Mouse (Mus musculus): Measurements from ENCODE around the gene Inpp5e.

The Inpp5e gene

DNA sequence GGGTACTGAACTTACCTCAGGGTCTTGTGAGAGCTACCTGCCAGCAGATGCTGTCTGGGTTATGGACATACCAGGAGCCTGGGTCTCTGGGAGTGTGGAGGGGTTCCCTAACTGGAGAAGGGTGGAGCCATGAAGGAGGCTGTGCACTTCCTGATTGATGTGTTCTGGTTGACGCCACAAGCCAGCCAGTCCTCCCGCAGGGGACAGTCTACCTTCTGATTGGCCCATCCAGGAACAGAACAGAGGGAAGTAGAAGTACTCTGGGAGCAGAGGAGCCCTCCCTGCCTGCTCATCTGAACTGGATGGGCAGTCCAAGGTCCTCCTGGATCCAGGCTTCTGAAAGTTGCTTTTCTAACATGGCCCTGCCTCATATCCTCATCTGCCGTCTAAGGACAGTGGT, 48.2 kb downstream of the Inpp5e start, which contains the start of gene Card9:
Card9 (minus strand) TSS at position 147 of the 400 bp plus-strand sequence.
- no peak for DNase-seq

- DNase-seq = no peak
Observed at GRCm38 (mm10) chr2:26359983-26360382, 49.0 kb downstream of the Inpp5e start.

- no peak for DNase-seq
Observed at GRCm38 (mm10) chr2:26358667-26359320, 50.2 kb downstream of the Inpp5e start.

DNA sequence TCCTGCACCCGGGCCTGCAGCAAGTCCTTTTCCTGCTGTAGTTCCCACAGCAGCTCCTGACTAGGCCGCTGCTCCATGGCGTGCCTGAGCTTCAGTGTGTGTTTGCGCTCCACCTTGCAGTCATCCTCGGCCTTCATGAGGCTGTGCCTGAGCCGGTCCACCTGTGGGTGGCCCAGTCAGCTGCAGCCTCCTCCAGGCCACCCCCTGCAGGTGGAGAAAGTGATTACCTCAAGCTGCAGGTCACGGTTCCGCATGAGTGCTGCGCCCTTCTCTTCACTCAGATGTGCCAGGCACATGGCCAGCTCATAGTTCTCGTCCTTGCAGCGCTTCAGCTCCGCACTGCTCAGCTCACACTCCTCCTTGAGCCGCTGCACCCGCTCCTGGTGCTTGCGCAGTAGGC, 51.5 kb downstream of the Inpp5e start:
- DNase-seq = peak; percentile 73 to 85

GRCm38 (mm10) chr2:26356678-26357077, 52.3 kb downstream of the Inpp5e start:
- no peak for DNase-seq

GRCm38 (mm10) chr2:26356231-26356630, 52.8 kb downstream of the Inpp5e start:
- no peak for DNase-seq

- DNase-seq = no peak
Observed at GRCm38 (mm10) chr2:26354401-26354800, 54.6 kb downstream of the Inpp5e start.

GRCm38 (mm10) chr2:26353066-26353980, 55.7 kb downstream of the Inpp5e start:
- no peak for DNase-seq

GRCm38 (mm10) chr2:26352291-26352910, 56.6 kb downstream of the Inpp5e start:
- no peak for DNase-seq

GRCm38 (mm10) chr2:26351358-26352290, 57.4 kb downstream of the Inpp5e start, which contains the start of gene Dnlz:
Gene Dnlz (minus strand): TSS chr2:26352110.
- peak; percentile 96 to 98 for DNase-seq

- DNase-seq = peak; percentile 64 to 75
Observed at GRCm38 (mm10) chr2:26348241-26348640, 60.8 kb downstream of the Inpp5e start.

All from kidney, postnatal 4 days (tissue).